Mouse (Mus musculus) myocyte (in vitro differentiated cells): Measurements from ENCODE around the gene Setd1a. TPM values are rescaled to one million over a fixed set of nuclear protein-coding genes. Genes with fewer than 3 reads are reported as not detected.
"Not testable (repeated sequence)": the region's sequence is repeated elsewhere in the genome, so short reads cannot be mapped to it uniquely, and the experiment has no call there.

ENCODE experiments used
- H3K27me3 ChIP-seq: one replicate; pipeline ENCODE4 v1.6.1; 2011; ENCODE audit not compliant: control insufficient read depth, insufficient read depth, insufficient read length
- H3K36me3 ChIP-seq: one replicate; pipeline ENCODE4 v1.6.1; 2011; ENCODE audit not compliant: control insufficient read depth, insufficient read depth
- H3K4me2 ChIP-seq: one replicate; pipeline ENCODE4 v1.6.1; 2011; ENCODE audit warnings: low read depth, control low read depth
- H3K4me3 ChIP-seq: one replicate; pipeline ENCODE4 v1.5.1; 2011; ENCODE audit warnings: mild to moderate bottlenecking, control low read depth, moderate library complexity
- H3K79me2 ChIP-seq: one replicate; pipeline ENCODE4 v1.6.1; 2011; ENCODE audit not compliant: control insufficient read depth, insufficient read depth
- H3ac ChIP-seq: one replicate; pipeline ENCODE4 v1.6.1; 2011; ENCODE audit not compliant: control insufficient read depth, insufficient read length
- CEBPB ChIP-seq: IDR thresholded peaks from 2 replicates; pipeline ENCODE4 v1.6.1; 2011; ENCODE audit warnings: mild to moderate bottlenecking, moderate library complexity; ENCODE audit not compliant: poor library complexity, insufficient read depth, severe bottlenecking
- E2F4 ChIP-seq: IDR thresholded peaks from one replicate; pipeline ENCODE4 v1.6.1; 2011; ENCODE audit warnings: mild to moderate bottlenecking, control low read depth, moderate library complexity; ENCODE audit not compliant: insufficient read depth
- MAX ChIP-seq: IDR thresholded peaks from one replicate; pipeline ENCODE4 v1.6.1; 2011; ENCODE audit warnings: low read depth, mild to moderate bottlenecking, control low read depth
- MYOD1 ChIP-seq, 3 experiments: IDR thresholded peaks; one replicate each; pipeline ENCODE4 v1.6.1; 2011; ENCODE audit warnings: control low read depth in 2 of 3, low read depth in 2 of 3, mild to moderate bottlenecking in 2 of 3, moderate library complexity in 1 of 3; ENCODE audit not compliant: insufficient read length in 2 of 3, control insufficient read depth in 1 of 3
- MYOG ChIP-seq, 3 experiments: IDR thresholded peaks; one replicate each; pipeline ENCODE4 v1.6.1; 2011; ENCODE audit warnings: control low read depth in 2 of 3, low read depth in 2 of 3, mild to moderate bottlenecking in 2 of 3; ENCODE audit not compliant: insufficient read length in 2 of 3, control insufficient read depth in 1 of 3, insufficient read depth in 1 of 3
- POLR2A ChIP-seq: IDR thresholded peaks from one replicate; pipeline ENCODE4 v1.6.1; 2011; ENCODE audit warnings: low read depth, mild to moderate bottlenecking, control low read depth, moderate library complexity; ENCODE audit not compliant: insufficient read length
- POLR2AphosphoS2 ChIP-seq: IDR thresholded peaks from one replicate; pipeline ENCODE4 v1.6.1; 2011; ENCODE audit warnings: low read depth, control low read depth; ENCODE audit not compliant: insufficient read length
- REST ChIP-seq: IDR thresholded peaks from one replicate; pipeline ENCODE4 v1.6.1; 2011; ENCODE audit warnings: mild to moderate bottlenecking, control low read depth, moderate library complexity; ENCODE audit not compliant: insufficient read depth, insufficient read length
- SRF ChIP-seq: IDR thresholded peaks from one replicate; pipeline ENCODE4 v1.6.1; 2011; ENCODE audit warnings: low read depth; ENCODE audit not compliant: control insufficient read depth, insufficient read length
- TCF12 ChIP-seq: IDR thresholded peaks from one replicate; pipeline ENCODE4 v1.6.1; 2011; ENCODE audit warnings: mild to moderate bottlenecking, control low read depth; ENCODE audit not compliant: poor library complexity, insufficient read depth, severe bottlenecking
- TCF3 ChIP-seq: IDR thresholded peaks from one replicate; pipeline ENCODE4 v1.6.1; 2011; ENCODE audit warnings: low read depth, control low read depth; ENCODE audit not compliant: insufficient read length
- USF1 ChIP-seq: IDR thresholded peaks from one replicate; pipeline ENCODE4 v1.6.1; 2011; ENCODE audit warnings: low read depth, mild to moderate bottlenecking, control low read depth, moderate library complexity
- polyA plus RNA-seq: library from polyadenylated mRNA; unstranded; fragments of >200 nt; fragmentation: generic; extraction: Trizol; gene quantifications from one replicate; pipeline ENCODE4 v1.2.1, GENCODE M21; 2012; ENCODE audit warnings: missing spikeins

Setd1a gene
- polyA plus RNA-seq, 1 experiment: 13.7 TPM

- TF ChIP-seq E2F4 (no peak), MYOG (IDR thresholded peaks at IDR 0.05; ENCODE audit: control insufficient read depth in 1 of 3, insufficient read depth in 1 of 3, insufficient read length in 2 of 3, low read depth in 2 of 3) (no peak), MAX (no peak), TCF12 (no peak), TCF3 (no peak), POLR2AphosphoS2 (peak; percentile 45), POLR2A (no peak)
- Histone ChIP-seq H3K27me3 (no peaks in the 10 kb centered on the region), H3K4me2 (no peak overlapping the region), H3K79me2 (no peaks in the 10 kb centered on the region), H3K36me3 (no peaks in the 10 kb centered on the region), H3ac (no peak overlapping the region), H3K4me3 (no peak overlapping the region)
Measured at GRCm38 (mm10) chr7:127772080-127772479, 4.4 kb upstream of the Setd1a start.

GRCm38 (mm10) chr7:127772557-127772956 lies 3.9 kb upstream of the Setd1a start:
- no peak overlapping the region for H3K4me3 ChIP-seq
- TF ChIP-seq USF1 (no peak), SRF (no peak), E2F4 (no peak), MYOG (IDR thresholded peaks at IDR 0.05; ENCODE audit: control insufficient read depth in 1 of 3, insufficient read depth in 1 of 3, insufficient read length in 2 of 3, low read depth in 2 of 3) (no peak), MAX (no peak), REST (no peak), MYOD1 (IDR thresholded peaks at IDR 0.05; ENCODE audit: control insufficient read depth in 1 of 3, insufficient read length in 2 of 3, low read depth in 2 of 3) (no peak), TCF12 (no peak), CEBPB (no peak), POLR2A (no peak), POLR2AphosphoS2 (no peak), TCF3 (no peak)
- H3K4me2 ChIP-seq: no peak overlapping the region
- no peaks in the 10 kb centered on the region for H3K36me3 ChIP-seq
- no peaks in the 10 kb centered on the region for H3K27me3 ChIP-seq
- no peak overlapping the region for H3ac ChIP-seq
- no peaks in the 10 kb centered on the region for H3K79me2 ChIP-seq

DNA sequence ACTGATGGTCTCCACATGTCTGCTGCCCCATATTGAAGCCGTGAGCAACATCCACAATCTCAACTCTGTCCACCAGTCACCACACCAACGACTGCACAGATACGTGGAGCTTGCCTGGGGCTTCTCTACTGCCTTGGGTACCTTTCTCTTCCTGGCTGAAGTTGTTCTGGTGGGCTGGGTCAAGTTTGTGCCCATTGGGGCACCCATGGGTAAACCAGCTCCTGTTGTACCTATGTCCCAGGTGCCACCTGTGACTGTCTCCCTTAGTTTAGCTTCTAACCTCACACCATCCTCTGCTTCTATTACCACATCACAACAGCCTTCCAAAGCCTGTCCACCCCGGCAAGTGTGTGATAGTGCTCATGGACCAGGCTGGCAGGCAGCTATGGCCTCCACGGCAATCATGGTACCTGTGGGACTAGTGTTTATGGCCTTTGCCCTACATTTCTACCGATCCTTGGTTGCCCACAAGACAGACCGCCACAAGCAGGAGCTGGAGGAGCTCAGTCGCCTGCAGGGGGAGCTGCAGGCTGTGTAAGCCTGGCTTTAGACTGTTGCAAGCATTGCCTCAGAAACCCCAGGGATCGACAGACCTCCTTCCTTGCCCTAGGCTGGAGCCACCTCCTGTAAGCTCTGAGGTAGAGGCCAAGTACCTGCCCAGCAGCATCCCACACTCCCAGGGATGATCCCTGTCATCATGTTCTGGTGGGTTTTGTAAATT lies 2.6 kb upstream of the Setd1a start:
- no peak overlapping the region for H3ac ChIP-seq
- TF ChIP-seq POLR2A (no peak), E2F4 (no peak), CEBPB (0 out of 2 replicates have a peak, but pooled peaks have one; percentile 50), POLR2AphosphoS2 (peak; percentile 13), REST (no peak), MYOG (IDR thresholded peaks at IDR 0.05; ENCODE audit: control insufficient read depth in 1 of 3, insufficient read depth in 1 of 3, insufficient read length in 2 of 3, low read depth in 2 of 3) (no peak), TCF12 (no peak)
- H3K27me3 ChIP-seq: no peaks in the 10 kb centered on the region
- H3K4me3 ChIP-seq: peak overlapping the region; percentile 1
- no peaks in the 10 kb centered on the region for H3K36me3 ChIP-seq
- peak overlapping the region; percentile 35 for H3K4me2 ChIP-seq
- peaks cover 12% of the 10 kb centered on the region for H3K79me2 ChIP-seq

GRCm38 (mm10) chr7:127775837-127776236 lies 633 bp upstream of the Setd1a start:
- Histone ChIP-seq H3K79me2 (peaks cover 21% of the 10 kb centered on the region), H3K36me3 (peaks cover 11% of the 10 kb centered on the region), H3K4me2 (peak overlapping the region; percentile 79), H3ac (peak overlapping the region; percentile 94), H3K4me3 (peak overlapping the region; percentile 91)
- not testable (repeated sequence) for H3K27me3 ChIP-seq

GRCm38 (mm10) chr7:127776878-127777473 lies 506 bp downstream of the Setd1a start:
- Histone ChIP-seq H3ac (peak overlapping the region; percentile 94), H3K79me2 (peaks cover 21% of the 10 kb centered on the region), H3K36me3 (peaks cover 22% of the 10 kb centered on the region), H3K27me3 (no peaks in the 10 kb centered on the region), H3K4me3 (peak overlapping the region; percentile 91), H3K4me2 (peak overlapping the region; percentile 79)
- TF ChIP-seq POLR2A (peak; percentile 44), POLR2AphosphoS2 (peak; percentile 90), MYOG (IDR thresholded peaks at IDR 0.05; ENCODE audit: control insufficient read depth in 1 of 3, insufficient read depth in 1 of 3, insufficient read length in 2 of 3, low read depth in 2 of 3) (peak in 2 of 3 experiments; percentile 81 to 89), E2F4 (peak; percentile 33), TCF12 (no peak), REST (no peak), MYOD1 (IDR thresholded peaks at IDR 0.05; ENCODE audit: control insufficient read depth in 1 of 3, insufficient read length in 2 of 3, low read depth in 2 of 3) (peak in 2 of 3 experiments; percentile 76 to 78)
